Mouse (Mus musculus) myocyte (in vitro differentiated cells): ENCODE results near the gene Cabp2.

Experiments
- CEBPB ChIP-seq: IDR thresholded peaks from 2 replicates; pipeline ENCODE4 v1.6.1; 2011; ENCODE audit warnings: mild to moderate bottlenecking, moderate library complexity; ENCODE audit not compliant: poor library complexity, insufficient read depth, severe bottlenecking
- MAX ChIP-seq: IDR thresholded peaks from one replicate; pipeline ENCODE4 v1.6.1; 2011; ENCODE audit warnings: low read depth, mild to moderate bottlenecking, control low read depth
- MYOD1 ChIP-seq, 3 experiments: IDR thresholded peaks; one replicate each; pipeline ENCODE4 v1.6.1; 2011; ENCODE audit warnings: control low read depth in 2 of 3, low read depth in 2 of 3, mild to moderate bottlenecking in 2 of 3, moderate library complexity in 1 of 3; ENCODE audit not compliant: insufficient read length in 2 of 3, control insufficient read depth in 1 of 3
- POLR2A ChIP-seq: IDR thresholded peaks from one replicate; pipeline ENCODE4 v1.6.1; 2011; ENCODE audit warnings: low read depth, mild to moderate bottlenecking, control low read depth, moderate library complexity; ENCODE audit not compliant: insufficient read length
- REST ChIP-seq: IDR thresholded peaks from one replicate; pipeline ENCODE4 v1.6.1; 2011; ENCODE audit warnings: mild to moderate bottlenecking, control low read depth, moderate library complexity; ENCODE audit not compliant: insufficient read depth, insufficient read length
- TCF12 ChIP-seq: IDR thresholded peaks from one replicate; pipeline ENCODE4 v1.6.1; 2011; ENCODE audit warnings: mild to moderate bottlenecking, control low read depth; ENCODE audit not compliant: poor library complexity, insufficient read depth, severe bottlenecking
- TCF3 ChIP-seq: IDR thresholded peaks from one replicate; pipeline ENCODE4 v1.6.1; 2011; ENCODE audit warnings: low read depth, control low read depth; ENCODE audit not compliant: insufficient read length
- USF1 ChIP-seq: IDR thresholded peaks from one replicate; pipeline ENCODE4 v1.6.1; 2011; ENCODE audit warnings: low read depth, mild to moderate bottlenecking, control low read depth, moderate library complexity

DNA sequence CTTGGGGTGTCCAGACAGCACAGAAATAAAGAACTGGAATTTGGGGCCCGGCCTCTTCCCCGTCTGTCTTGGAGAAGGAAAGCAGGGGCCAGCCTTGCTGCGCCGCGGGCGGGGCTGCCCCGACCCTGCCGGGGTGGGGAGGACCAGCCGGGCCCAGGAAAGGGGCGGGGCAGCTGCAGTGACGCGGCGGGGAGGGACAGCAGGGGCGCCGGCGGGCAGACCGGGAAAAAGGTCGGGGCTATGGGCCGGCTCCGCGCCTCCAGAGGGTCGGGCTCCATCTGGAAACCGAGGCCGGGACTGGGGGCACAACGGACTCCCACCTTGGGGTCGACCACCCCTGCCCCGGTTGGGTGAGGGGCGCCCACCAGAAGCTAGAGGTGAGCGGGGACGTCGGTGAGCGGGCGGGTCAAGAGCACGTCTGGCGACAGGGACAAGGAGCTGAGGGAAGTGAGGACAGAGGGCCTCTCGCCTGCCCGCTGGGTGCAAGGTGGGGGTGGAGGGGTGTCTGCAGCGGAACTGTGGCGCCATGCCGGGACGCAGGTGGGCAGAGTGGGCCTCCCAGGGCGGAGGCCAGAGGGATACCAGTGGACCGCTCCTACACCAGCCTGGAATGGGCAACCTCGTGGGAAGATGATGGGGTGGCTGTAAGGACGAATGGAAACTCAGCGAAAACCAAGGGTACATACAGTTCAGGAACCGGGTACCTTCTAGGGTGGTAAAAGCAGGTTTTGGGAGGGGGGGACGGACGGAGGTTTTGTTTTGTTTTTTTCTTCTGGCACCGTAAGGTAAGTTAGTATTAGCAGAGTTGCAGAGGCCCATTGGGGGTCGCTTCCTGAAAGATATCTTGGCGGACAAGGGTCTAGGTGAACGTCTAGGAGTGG lies 18.7 kb downstream of the Cabp2 start, which contains the start of gene Pitpnm1:
- no peak for TF ChIP-seq USF1
- peak; percentile 69 for TF ChIP-seq POLR2A
- TF ChIP-seq TCF12: no peak
- TF ChIP-seq MAX: no peak
- no peak for TF ChIP-seq TCF3
- peak in 1 of 3 experiments; percentile 54 for TF ChIP-seq MYOD1 (IDR thresholded peaks at IDR 0.05; ENCODE audit: control insufficient read depth in 1 of 3, insufficient read length in 2 of 3, low read depth in 2 of 3)
- TF ChIP-seq CEBPB: no peak
- no peak for TF ChIP-seq REST
